In the genomic region with DNA sequence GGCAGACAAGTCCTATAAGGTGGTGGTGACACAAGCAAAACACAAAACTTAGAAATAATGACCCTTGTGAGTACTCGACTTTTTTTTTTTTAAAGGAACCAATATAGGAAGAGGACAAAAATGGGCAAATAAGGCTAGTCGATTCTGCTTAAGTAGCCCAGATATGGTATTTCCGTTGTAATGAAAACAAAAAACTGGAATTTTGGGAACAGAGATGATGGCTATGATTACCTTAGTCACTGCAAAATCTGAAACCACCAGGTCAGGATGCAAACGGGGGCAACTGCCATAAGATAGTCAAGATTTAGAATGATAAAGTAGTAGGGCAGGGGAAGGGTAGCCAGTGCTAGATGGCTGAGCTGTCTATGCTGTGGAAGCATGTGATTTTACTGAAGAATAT, we compare ENCODE assay signal across 9 mouse cellular contexts. TPM values are rescaled to one million over a fixed set of nuclear protein-coding genes. Genes with fewer than 3 reads are reported as not detected.
DNase-seq lines count a peak whose midpoint lies in the region; ATAC-seq lines count a peak whose summit lies in the region.
"Had no signal": no experiment of that assay in that cellular context is flagged by ENCODE, and none has a peak within 500 bp of the region (broad histone marks: within the 10 kb centered on the region; RNA-seq: fewer than 3 reads in every experiment).

No protein-coding gene starts in this region.

- no peak overlapping the region for H3K9ac ChIP-seq in lung, embryonic 15.5 days
- no peak overlapping the region for H3K9ac ChIP-seq in forebrain, embryonic 12.5 days
- H3K9ac ChIP-seq in limb, embryonic 12.5 days (replicated peaks): no peak overlapping the region
- no peak overlapping the region for H3K9ac ChIP-seq in neural tube, embryonic 13.5 days

- H3K4me3 ChIP-seq in lung, embryonic 15.5 days: peak overlapping the region; percentile 90
- H3K4me3 ChIP-seq in forebrain, embryonic 12.5 days (replicated peaks): peak overlapping the region; percentile 71
- H3K4me3 ChIP-seq in limb, embryonic 12.5 days (replicated peaks): peak overlapping the region; percentile 72; the same call in 1 of the 2 replicates
- peak overlapping the region; percentile 65 for H3K4me3 ChIP-seq in neural tube, embryonic 13.5 days

- no peak for DNase-seq in lung, postnatal 14 days
- no peak for DNase-seq in right cerebral cortex, postnatal 36 days (ENCODE audit: low spot score in 2 of 2)
- no peak for DNase-seq in layer of hippocampus, adult 8-10 months (ENCODE audit: low spot score in 2 of 2)
- DNase-seq: kidney, postnatal 4 days had no signal

- no peaks in the 10 kb centered on the region for H3K9me3 ChIP-seq in lung, embryonic 15.5 days
- H3K9me3 ChIP-seq in forebrain, embryonic 12.5 days: no peaks in the 10 kb centered on the region
- H3K9me3 ChIP-seq in limb, embryonic 12.5 days: no peaks in the 10 kb centered on the region
- no peaks in the 10 kb centered on the region for H3K9me3 ChIP-seq in neural tube, embryonic 13.5 days

- no peak for ATAC-seq in lung, embryonic 15.5 days (ENCODE audit: borderline replicate concordance, extremely low read depth, low FRiP score, low TSS enrichment)
- ATAC-seq in forebrain, embryonic 12.5 days (ENCODE audit: low FRiP score): no peak
- no peak for ATAC-seq in limb, embryonic 12.5 days (ENCODE audit: insufficient number of reproducible peaks, insufficient read depth, low FRiP score, low TSS enrichment, low read depth)
- no peak for ATAC-seq in neural tube, embryonic 13.5 days (ENCODE audit: low read depth)
- no peak for ATAC-seq in granulocyte monocyte progenitor cell, adult 5-6 weeks (replicated peaks; ENCODE audit: poor library complexity, severe bottlenecking)

- peak overlapping the region; percentile 82 for H3K4me2 ChIP-seq in lung, embryonic 15.5 days
- peak overlapping the region; percentile 86 for H3K4me2 ChIP-seq in forebrain, embryonic 12.5 days
- H3K4me2 ChIP-seq in limb, embryonic 12.5 days: peak overlapping the region; percentile 85
- peak overlapping the region; percentile 92 for H3K4me2 ChIP-seq in neural tube, embryonic 13.5 days

- H3K4me1 ChIP-seq in lung, embryonic 15.5 days: peaks cover 18% of the 10 kb centered on the region
- H3K4me1 ChIP-seq in forebrain, embryonic 12.5 days: peaks cover 20% of the 10 kb centered on the region
- H3K4me1 ChIP-seq in limb, embryonic 12.5 days (replicated peaks): peaks cover 9% of the 10 kb centered on the region
- peaks cover 28% of the 10 kb centered on the region for H3K4me1 ChIP-seq in neural tube, embryonic 13.5 days (replicated peaks)

- 33% methylated on average over 4 of the region's 4 CpGs for WGBS in lung, embryonic 15.5 days
- 41% methylated on average over 4 of the region's 4 CpGs for WGBS in forebrain, embryonic 12.5 days
- WGBS in limb, embryonic 12.5 days: 37% methylated on average over 4 of the region's 4 CpGs
- 38% methylated on average over 4 of the region's 4 CpGs for WGBS in neural tube, embryonic 13.5 days

- H3K27ac ChIP-seq in lung, embryonic 15.5 days: no peak overlapping the region
- H3K27ac ChIP-seq in forebrain, embryonic 12.5 days: no peak overlapping the region
- H3K27ac ChIP-seq in limb, embryonic 12.5 days: no peak overlapping the region
- no peak overlapping the region for H3K27ac ChIP-seq in neural tube, embryonic 13.5 days (replicated peaks)

- peaks cover 20% of the 10 kb centered on the region for H3K36me3 ChIP-seq in lung, embryonic 15.5 days
- H3K36me3 ChIP-seq in forebrain, embryonic 12.5 days (replicated peaks): peaks cover 19% of the 10 kb centered on the region
- H3K36me3 ChIP-seq in limb, embryonic 12.5 days: peaks cover 24% of the 10 kb centered on the region
- peaks cover 20% of the 10 kb centered on the region for H3K36me3 ChIP-seq in neural tube, embryonic 13.5 days

- no peaks in the 10 kb centered on the region for H3K27me3 ChIP-seq in lung, embryonic 15.5 days
- H3K27me3 ChIP-seq in forebrain, embryonic 12.5 days: no peaks in the 10 kb centered on the region
- H3K27me3 ChIP-seq in limb, embryonic 12.5 days: no peaks in the 10 kb centered on the region
- H3K27me3 ChIP-seq in neural tube, embryonic 13.5 days: no peaks in the 10 kb centered on the region

RNA-seq across cellular contexts. Expression of a gene that starts 0.9 kb away (rescaled TPM):
- polyA plus RNA-seq in lung, embryonic 15.5 days (2015; fragmentation: Nextera tagmentation; extraction: Ambion mirVana): 23.7 and 24.8 TPM in 2 replicates
- polyA plus RNA-seq in forebrain, embryonic 12.5 days (2016; fragmentation: Nextera tagmentation; extraction: Ambion mirVana): 30.9 and 34.4 TPM in 2 replicates
- 33.0 and 33.7 TPM in 2 replicates for polyA plus RNA-seq in limb, embryonic 12.5 days (2016; fragmentation: Nextera tagmentation; extraction: Ambion mirVana)
- polyA plus RNA-seq in neural tube, embryonic 13.5 days (2015; fragmentation: Nextera tagmentation; extraction: Ambion mirVana): 17.3 and 19.0 TPM in 2 replicates
- total RNA-seq in layer of hippocampus, adult 8-10 months (2022): 10 to 100 TPM; 34.9 to 45.8 (median 37.0) TPM
- total RNA-seq in granulocyte monocyte progenitor cell, adult 5-6 weeks (2014; fragmentation: Nextera tagmentation): 45.4 and 57.0 TPM in 2 replicates
- 77.7 and 124 TPM in 2 replicates for total RNA-seq in granulocyte monocyte progenitor cell, adult 5-6 weeks (2017)

RNA-seq across cellular contexts. Expression of a gene that starts 35.5 kb away (rescaled TPM):
- polyA plus RNA-seq in lung, embryonic 15.5 days (2015; fragmentation: Nextera tagmentation; extraction: Ambion mirVana): 311 and 317 TPM in 2 replicates
- polyA plus RNA-seq in forebrain, embryonic 12.5 days (2016; fragmentation: Nextera tagmentation; extraction: Ambion mirVana): 584 and 628 TPM in 2 replicates
- polyA plus RNA-seq in limb, embryonic 12.5 days (2016; fragmentation: Nextera tagmentation; extraction: Ambion mirVana): 475 and 477 TPM in 2 replicates
- polyA plus RNA-seq in neural tube, embryonic 13.5 days (2015; fragmentation: Nextera tagmentation; extraction: Ambion mirVana): 412 and 425 TPM in 2 replicates
- 100 to 1,000 TPM; 280 to 296 (median 288) TPM for total RNA-seq in layer of hippocampus, adult 8-10 months (2022)
- total RNA-seq in granulocyte monocyte progenitor cell, adult 5-6 weeks (2014; fragmentation: Nextera tagmentation): 371 and 391 TPM in 2 replicates
- 510 and 593 TPM in 2 replicates for total RNA-seq in granulocyte monocyte progenitor cell, adult 5-6 weeks (2017)
